Mouse (Mus musculus) adrenal gland, adult 18-20 months (tissue): ENCODE measurements around the gene Dnajc14. TPM values are rescaled to one million over a fixed set of nuclear protein-coding genes. Genes with fewer than 3 reads are reported as not detected.
"Not testable (repeated sequence)": the region's sequence is repeated elsewhere in the genome, so short reads cannot be mapped to it uniquely, and the experiment has no call there.

Experiments used
- DNase-seq, 2 experiments: peaks; one replicate each; pipeline ENCODE4 v3.0.0; 2021 to 2022; ENCODE audit warnings: low spot score in 2 of 2
- total RNA-seq, 2 experiments: library from RNA; stranded (reverse); gene quantifications; 1 replicate in 1 of 2; 2 replicates in 1 of 2; pipeline ENCODE4 v1.2.3; 2021

The Dnajc14 gene
- total RNA-seq, 2 experiments from 2014 or later: 60.0 to 67.1 TPM

DNA sequence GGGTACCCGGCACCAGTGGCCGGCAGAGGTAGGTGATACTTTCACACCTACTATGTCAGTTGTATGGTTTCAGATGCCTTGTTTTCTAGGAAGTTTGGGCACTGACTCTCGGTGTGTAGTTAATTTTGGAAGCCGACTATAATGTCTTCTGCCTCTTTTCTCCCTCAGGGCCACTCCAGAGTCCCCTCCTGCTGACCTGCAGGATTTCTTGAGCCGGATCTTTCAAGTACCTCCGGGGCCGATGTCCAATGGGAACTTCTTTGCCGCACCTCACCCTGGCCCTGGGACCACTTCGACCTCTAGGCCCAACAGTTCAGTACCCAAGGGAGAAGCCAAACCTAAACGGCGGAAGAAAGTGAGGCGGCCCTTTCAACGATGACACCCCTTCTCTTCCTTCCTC lies 13.2 kb downstream of the Dnajc14 start, which contains the start of gene Sarnp:
Gene Sarnp, plus strand, starts transcription at position 301 of the 400 bp plus-strand sequence.
- no peak for DNase-seq

DNA sequence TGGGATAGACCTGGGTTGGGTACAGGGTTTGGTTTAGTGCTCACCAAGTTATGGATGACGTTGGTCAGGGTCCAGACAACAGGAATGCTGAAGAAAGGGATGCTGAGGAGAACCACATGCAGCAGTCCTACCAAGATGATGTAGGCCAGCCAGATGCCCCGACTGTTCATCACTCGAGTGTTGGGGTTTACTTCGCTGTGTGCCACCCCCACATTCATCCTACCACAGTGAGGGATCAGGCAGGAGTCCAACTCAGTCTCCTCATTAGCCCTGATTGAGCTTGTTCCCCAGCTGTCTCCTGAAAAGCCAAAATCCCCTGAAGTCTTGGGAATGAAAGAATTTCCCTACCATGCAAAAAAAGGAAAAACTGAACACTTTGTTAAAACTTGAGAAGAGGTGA lies 16.4 kb downstream of the Dnajc14 start:
- no peak for DNase-seq

DNA sequence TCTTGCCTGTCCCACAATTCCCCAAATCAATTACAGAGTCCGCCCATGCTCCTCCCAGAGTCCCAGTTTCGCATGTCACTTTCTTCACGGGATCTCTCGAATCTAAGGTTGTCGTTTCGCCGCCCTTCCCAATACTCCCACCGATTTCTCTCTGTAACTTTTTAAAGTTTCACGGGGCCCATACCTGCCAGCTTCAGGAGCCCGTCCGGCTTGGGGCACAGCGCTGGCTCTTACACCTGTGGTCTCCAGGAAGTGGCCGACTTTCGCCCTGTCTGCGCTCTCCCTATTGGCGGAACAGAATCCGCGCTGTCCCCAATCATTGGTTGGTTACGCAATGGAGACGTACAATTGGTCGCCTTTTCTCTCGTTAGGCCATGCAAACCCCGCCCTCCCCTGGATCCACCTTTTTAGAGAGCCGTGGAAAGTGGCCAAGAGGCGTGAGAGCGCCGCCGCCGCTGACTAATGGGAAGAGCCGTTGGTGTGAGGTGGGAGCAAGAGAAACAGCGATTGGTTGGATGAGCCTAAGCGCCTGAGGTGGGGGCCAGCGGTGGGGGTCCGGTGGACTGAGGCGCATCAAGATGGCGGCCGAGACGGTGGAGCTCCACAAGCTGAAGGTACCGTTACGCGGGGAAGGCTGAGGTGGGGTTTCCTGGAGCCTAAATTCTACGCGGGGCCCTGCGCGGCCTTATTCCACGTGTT lies 17.6 kb downstream of the Dnajc14 start, which contains the start of gene Ormdl2:
Gene Ormdl2, minus strand, starts transcription at position 288 of the 699 bp plus-strand sequence.
- peak; percentile 96 to 97 for DNase-seq

GRCm38 (mm10) chr10:128822135-128822534 lies 18.3 kb downstream of the Dnajc14 start:
- DNase-seq: no peak

DNA sequence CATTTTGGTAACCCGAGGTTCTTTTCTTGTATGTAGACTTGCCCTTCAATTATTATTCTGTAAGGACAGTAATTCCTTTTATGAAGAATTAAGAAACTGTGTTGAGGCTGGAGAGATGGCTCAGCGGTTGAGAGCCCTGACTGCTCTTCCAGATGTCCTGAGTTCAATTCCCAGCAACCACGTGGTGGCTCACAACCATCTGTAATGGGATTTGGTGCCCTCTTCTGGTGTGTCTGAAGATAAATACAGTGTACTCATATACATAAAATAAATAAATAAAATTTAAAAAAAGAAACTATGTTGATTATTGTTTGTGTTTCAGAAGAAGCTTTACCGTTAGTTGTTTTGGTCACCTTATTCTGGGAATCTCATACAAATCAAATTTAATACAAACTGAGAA lies 19.2 kb downstream of the Dnajc14 start:
- DNase-seq: not testable (repeated sequence)

DNA sequence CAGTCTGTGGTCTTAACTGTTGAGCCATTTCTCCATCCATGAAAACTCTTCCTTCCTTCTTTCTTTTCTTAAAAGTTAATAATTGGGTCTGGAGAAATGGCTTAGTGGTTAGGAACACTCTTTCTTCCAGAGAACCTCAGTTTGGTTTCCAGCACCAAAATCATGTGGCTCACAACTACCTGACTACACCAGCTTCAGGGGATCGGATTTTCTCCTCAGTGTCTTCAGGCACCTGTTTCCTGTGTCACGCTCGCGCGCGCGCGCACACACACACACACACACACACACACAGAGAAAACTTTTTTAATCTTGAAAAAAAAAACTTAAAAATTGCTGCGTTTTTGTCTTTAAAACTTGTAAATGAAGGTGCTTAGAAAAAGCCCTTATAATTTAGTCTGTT lies 20.0 kb downstream of the Dnajc14 start:
- DNase-seq: no peak

DNA sequence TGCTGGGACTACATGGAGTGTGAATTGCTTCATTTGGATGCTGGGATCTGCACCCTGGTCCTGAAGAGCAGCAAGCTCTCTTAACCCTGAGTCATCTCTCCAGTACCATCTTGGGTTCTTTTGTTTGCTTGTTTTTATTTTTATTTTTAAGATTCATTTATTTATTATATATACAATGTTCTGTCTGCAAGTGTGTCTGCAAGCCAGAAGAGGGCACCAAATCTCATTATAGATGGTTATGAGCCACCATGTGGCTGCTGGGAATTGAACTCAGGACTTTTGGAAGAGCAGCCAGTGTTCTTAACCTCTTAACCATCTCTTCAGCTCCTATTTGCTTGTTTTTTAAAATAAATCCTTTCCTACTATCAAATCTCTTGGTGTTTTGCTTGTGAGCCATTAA lies 33.5 kb downstream of the Dnajc14 start:
- DNase-seq: no peak

GRCm38 (mm10) chr10:128839434-128839833 lies 35.6 kb downstream of the Dnajc14 start:
- no peak for DNase-seq

DNA sequence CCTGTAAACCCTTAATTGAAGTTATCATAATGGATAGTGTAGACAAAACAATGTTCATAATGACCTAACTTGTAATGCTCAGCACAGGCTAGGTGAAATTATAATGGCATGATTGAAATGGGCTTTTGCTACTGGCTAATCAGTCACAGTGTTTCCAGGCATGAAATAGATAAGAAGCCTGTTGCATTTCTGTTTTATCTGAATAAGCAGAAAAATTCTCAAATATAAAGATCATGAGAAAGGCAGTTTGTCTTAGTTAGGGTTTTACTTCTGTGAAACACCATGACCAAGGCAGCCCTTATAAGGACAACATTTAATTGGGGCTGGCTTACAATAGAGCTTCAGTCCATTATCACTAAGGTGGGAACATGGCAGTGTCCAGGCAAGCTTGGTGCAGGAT lies 36.8 kb downstream of the Dnajc14 start:
- DNase-seq: no peak

GRCm38 (mm10) chr10:128843260-128843659 lies 39.4 kb downstream of the Dnajc14 start:
- DNase-seq: no peak

GRCm38 (mm10) chr10:128845516-128845915 lies 41.7 kb downstream of the Dnajc14 start:
- no peak for DNase-seq

GRCm38 (mm10) chr10:128846664-128847063 lies 42.8 kb downstream of the Dnajc14 start:
- no peak for DNase-seq

DNA sequence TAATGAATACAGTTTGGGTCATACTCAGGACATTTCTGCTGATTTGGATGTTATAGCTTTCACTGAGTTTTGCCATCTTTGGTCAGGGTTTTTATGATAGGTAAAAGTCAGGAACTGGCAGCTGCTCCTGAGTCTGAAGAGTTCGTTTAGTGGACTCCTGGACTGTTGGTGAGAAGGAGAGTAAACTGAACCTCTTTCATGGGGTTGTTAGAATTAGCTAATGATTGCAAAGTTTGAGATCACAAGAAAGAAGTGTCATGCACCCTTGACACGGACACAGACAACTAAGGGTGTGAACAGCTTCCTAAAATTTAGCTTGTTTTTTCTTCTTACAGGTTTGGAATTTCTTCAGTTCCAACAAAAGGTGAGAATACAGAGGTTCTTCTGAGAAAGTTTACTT lies 44.6 kb downstream of the Dnajc14 start:
- DNase-seq: no peak

GRCm38 (mm10) chr10:128850339-128850738 lies 46.5 kb downstream of the Dnajc14 start:
- DNase-seq: no peak

GRCm38 (mm10) chr10:128861176-128861575 lies 57.3 kb downstream of the Dnajc14 start:
- no peak for DNase-seq

- no peak for DNase-seq
Measured at GRCm38 (mm10) chr10:128866042-128866441, 62.2 kb downstream of the Dnajc14 start.

DNA sequence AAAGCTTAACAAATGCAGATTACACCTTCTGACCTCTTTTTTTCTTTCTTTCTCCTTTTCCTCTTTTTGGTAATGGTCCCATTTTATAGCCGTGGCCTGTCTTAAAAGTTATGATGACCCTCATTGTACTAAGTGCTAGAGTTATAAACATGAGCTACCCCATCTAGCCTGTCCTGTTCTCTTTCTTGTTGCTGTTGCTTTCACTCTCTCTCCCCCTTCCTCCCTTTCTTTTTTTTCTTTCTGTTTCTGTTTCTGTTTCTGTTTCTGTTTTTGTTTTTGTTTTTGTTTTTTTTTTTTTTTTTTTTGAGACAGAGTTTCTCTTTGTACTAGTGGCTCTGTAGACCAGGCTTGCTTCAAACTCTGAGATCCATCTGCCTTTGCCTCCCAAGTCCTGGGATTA lies 62.7 kb downstream of the Dnajc14 start:
- DNase-seq: no peak

Other genes with a start within 250 kb of the Dnajc14 start
- gene Pa2g4, start 238.1 kb upstream of the Dnajc14 start, total RNA-seq: 10 to 100 TPM; 72.6 to 85.2 TPM
- 1 to 10 TPM; 2.6 to 4.0 TPM for gene Erbb3, start 214.4 kb upstream of the Dnajc14 start, total RNA-seq
- 100 to 1,000 TPM; 564 to 729 TPM for gene Rps26, start 177.3 kb upstream of the Dnajc14 start, total RNA-seq
- 1 to 10 TPM; 2.3 TPM for gene Ikzf4, start 158.1 kb upstream of the Dnajc14 start, total RNA-seq
- gene Suox, start 130.0 kb upstream of the Dnajc14 start, total RNA-seq: 10 to 100 TPM; 29.4 to 37.6 TPM
- gene Rab5b, start 107.8 kb upstream of the Dnajc14 start, total RNA-seq: 100 to 1,000 TPM; 112 to 122 TPM
- 1 to 10 TPM in 1 of 2 experiments, under 1 TPM in 1; 0.42 to 1.1 TPM for gene Pmel, start 99.9 kb upstream of the Dnajc14 start, total RNA-seq
- 10 to 100 TPM; 12.8 to 13.1 TPM for gene Cdk2, start 99.0 kb upstream of the Dnajc14 start, total RNA-seq
- gene Dgka, start 59.2 kb upstream of the Dnajc14 start, total RNA-seq: 10 to 100 TPM; 16.3 to 18.1 TPM
- gene Pym1, start 56.2 kb upstream of the Dnajc14 start, total RNA-seq: 10 to 100 TPM; 21.6 to 23.8 TPM
- 10 to 100 TPM; 33.1 to 41.7 TPM for gene Mmp19, start 13.2 kb upstream of the Dnajc14 start, total RNA-seq
- 1 to 10 TPM; 6.7 to 7.6 TPM for gene Tmem198b, start 308 bp downstream of the Dnajc14 start, total RNA-seq
- 10 to 100 TPM; 52.6 to 53.4 TPM for gene Sarnp, start 13.3 kb downstream of the Dnajc14 start, total RNA-seq
- gene Ormdl2, start 17.6 kb downstream of the Dnajc14 start, total RNA-seq: 10 to 100 TPM; 45.2 to 52.3 TPM
- 1 to 10 TPM; 1.4 to 1.9 TPM for gene Gdf11, start 87.7 kb downstream of the Dnajc14 start, total RNA-seq
- 100 to 1,000 TPM; 288 to 358 TPM for gene Cd63, start 96.9 kb downstream of the Dnajc14 start, total RNA-seq
- gene Rdh5, start 118.8 kb downstream of the Dnajc14 start, total RNA-seq: 10 to 100 TPM in 1 of 2 experiments, 1 to 10 TPM in 1; 9.8 to 11.8 TPM
- 100 to 1,000 TPM; 177 to 191 TPM for gene Bloc1s1, start 120.0 kb downstream of the Dnajc14 start, total RNA-seq
- gene Itga7, start 129.8 kb downstream of the Dnajc14 start, total RNA-seq: 10 to 100 TPM; 10.7 to 25.7 TPM
- gene Mettl7b, start 156.9 kb downstream of the Dnajc14 start, total RNA-seq: under 1 TPM; 0.32 to 0.33 TPM
- not detected for gene Olfr9, start 185.4 kb downstream of the Dnajc14 start, total RNA-seq
- not detected for gene Olfr763, start 206.7 kb downstream of the Dnajc14 start, total RNA-seq
- not detected for gene Olfr764-ps1, start 235.8 kb downstream of the Dnajc14 start, total RNA-seq
- gene Olfr765, start 245.9 kb downstream of the Dnajc14 start, total RNA-seq: not detected